Mouse (Mus musculus) kidney, adult 18-20 months (tissue): Measurements from ENCODE around the gene Sh2d4b.

Experiments
- DNase-seq: peaks from one replicate; pipeline ENCODE4 v3.0.0; 2021

Gene Sh2d4b

GRCm38 (mm10) chr14:40893196-40893595, at the start of gene Sh2d4b:
Gene Sh2d4b (minus strand): TSS chr14:40893266.
- no peak for DNase-seq

- no peak for DNase-seq
These were observed 49.4 kb upstream of the Sh2d4b start for GRCm38 (mm10) chr14:40942429-40942828.

- DNase-seq, result no peak
These were observed 45.4 kb upstream of the Sh2d4b start for GRCm38 (mm10) chr14:40938380-40938987.

GRCm38 (mm10) chr14:40937052-40937451, 44.0 kb upstream of the Sh2d4b start:
- no peak for DNase-seq

- DNase-seq, result no peak
These were observed 42.4 kb upstream of the Sh2d4b start for GRCm38 (mm10) chr14:40935481-40935880.

GRCm38 (mm10) chr14:40935054-40935453, 42.0 kb upstream of the Sh2d4b start:
- no peak for DNase-seq

- DNase-seq, result no peak
These were observed 40.3 kb upstream of the Sh2d4b start for GRCm38 (mm10) chr14:40933328-40933727.

GRCm38 (mm10) chr14:40932225-40932624, 39.2 kb upstream of the Sh2d4b start:
- no peak for DNase-seq

- DNase-seq, result peak; percentile 72
These were observed 38.2 kb upstream of the Sh2d4b start for GRCm38 (mm10) chr14:40931115-40931829.

GRCm38 (mm10) chr14:40929943-40930342, 36.9 kb upstream of the Sh2d4b start:
- DNase-seq, result no peak

- no peak for DNase-seq
These were observed 35.8 kb upstream of the Sh2d4b start for GRCm38 (mm10) chr14:40928897-40929296.

- DNase-seq, result no peak
These were observed 34.0 kb upstream of the Sh2d4b start for GRCm38 (mm10) chr14:40927041-40927440.

GRCm38 (mm10) chr14:40924378-40925113, 31.5 kb upstream of the Sh2d4b start:
- DNase-seq, result no peak

- no peak for DNase-seq
These were observed 28.2 kb upstream of the Sh2d4b start for GRCm38 (mm10) chr14:40921241-40921640.

- no peak for DNase-seq
These were observed 26.5 kb upstream of the Sh2d4b start for GRCm38 (mm10) chr14:40919521-40919920.

- peak; percentile 39 for DNase-seq
These were observed 25.4 kb upstream of the Sh2d4b start for GRCm38 (mm10) chr14:40918477-40918876.

- peak; percentile 97 for DNase-seq
These were observed 24.6 kb upstream of the Sh2d4b start for GRCm38 (mm10) chr14:40917632-40918031.

- no peak for DNase-seq
These were observed 23.6 kb upstream of the Sh2d4b start for GRCm38 (mm10) chr14:40916667-40917066.

- no peak for DNase-seq
These were observed 22.8 kb upstream of the Sh2d4b start for GRCm38 (mm10) chr14:40915838-40916237.

GRCm38 (mm10) chr14:40914701-40915100, 21.6 kb upstream of the Sh2d4b start:
- DNase-seq, result peak; percentile 50

GRCm38 (mm10) chr14:40913709-40914108, 20.6 kb upstream of the Sh2d4b start:
- no peak for DNase-seq

- no peak for DNase-seq
These were observed 18.5 kb upstream of the Sh2d4b start for GRCm38 (mm10) chr14:40911529-40911928.

- DNase-seq, result no peak
These were observed 15.7 kb upstream of the Sh2d4b start for GRCm38 (mm10) chr14:40908763-40909162.

- no peak for DNase-seq
These were observed 13.7 kb upstream of the Sh2d4b start for GRCm38 (mm10) chr14:40906770-40907169.
